Comparison of ENCODE assay signal across 9 mouse cellular contexts in the genomic region with DNA sequence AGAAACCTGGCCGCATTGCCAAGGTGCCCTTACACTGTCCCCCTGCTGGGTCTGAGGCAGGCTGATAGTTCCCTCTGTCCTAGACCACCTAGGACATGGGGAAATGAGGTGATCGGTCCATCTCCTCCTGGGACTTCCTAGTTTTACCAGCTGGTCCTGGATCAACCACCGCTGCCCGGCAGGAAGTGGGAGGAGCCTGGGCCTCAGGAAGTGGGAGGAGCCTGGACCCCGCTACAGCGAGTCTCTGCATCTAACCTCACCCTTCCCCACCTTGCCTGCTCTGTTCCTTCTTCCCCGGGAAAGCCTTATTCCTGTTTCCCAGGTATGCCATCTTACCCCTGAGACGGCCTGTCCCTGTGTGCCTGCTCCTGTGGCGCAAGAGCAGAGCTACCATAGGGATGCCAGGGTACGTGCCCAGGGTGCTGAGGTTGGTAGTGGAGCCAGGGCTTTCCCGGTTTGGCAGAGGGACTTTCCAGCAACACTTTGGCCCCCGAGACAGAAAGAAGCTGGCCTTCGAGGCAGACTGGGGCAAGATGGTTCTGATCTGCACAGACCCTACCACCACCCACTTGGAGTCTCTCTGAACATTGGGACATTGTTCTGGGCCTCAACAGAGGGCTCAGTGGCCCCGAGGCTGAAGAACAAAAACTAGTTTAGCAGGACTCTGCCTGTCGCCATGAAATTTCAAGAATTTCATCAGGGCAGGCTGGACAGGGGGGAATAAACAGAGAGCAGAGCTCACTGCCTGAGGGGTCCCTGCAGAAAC.
A peak's percentile ranks its signal among the peaks of the same experiment; 100 is the strongest.
DNase-seq lines count a peak whose midpoint lies in the region; ATAC-seq and TF ChIP-seq lines count a peak whose summit lies in the region.
"Had no signal": no experiment of that assay in that cellular context is flagged by ENCODE, and none has a peak within 500 bp of the region (broad histone marks: within the 10 kb centered on the region; RNA-seq: fewer than 3 reads in every experiment).

No protein-coding gene starts in this region.

- no peak overlapping the region for H3K4me2 ChIP-seq in forebrain, embryonic 16.5 days (ENCODE audit: low read length)
- H3K4me2 ChIP-seq in kidney, postnatal 0 days (ENCODE audit: low read length): peak overlapping the region; percentile 44

- no peak for ATAC-seq in forebrain, embryonic 16.5 days
- 0 out of 2 replicates have a peak, but pooled peaks have one; percentile 6 for ATAC-seq in kidney, postnatal 0 days (replicated peaks; ENCODE audit: low FRiP score, low read depth)
- peak; percentile 76 for ATAC-seq in megakaryocyte progenitor cell, adult 5-6 weeks (replicated peaks; ENCODE audit: poor library complexity)

- no peaks in the 10 kb centered on the region for H3K9me3 ChIP-seq in forebrain, embryonic 10.5 days
- no peaks in the 10 kb centered on the region for H3K9me3 ChIP-seq in forebrain, embryonic 16.5 days (ENCODE audit: control insufficient read depth, low read length)
- H3K9me3 ChIP-seq in kidney, postnatal 0 days (replicated peaks; ENCODE audit: low read length): no peaks in the 10 kb centered on the region
- H3K9me3 ChIP-seq: G1E had no signal

- H3K27ac ChIP-seq in forebrain, embryonic 10.5 days: peak overlapping the region; percentile 73
- H3K27ac ChIP-seq in forebrain, embryonic 16.5 days (ENCODE audit: low read length): no peak overlapping the region
- H3K27ac ChIP-seq in kidney, postnatal 0 days: peak overlapping the region; percentile 42; the same call in 1 of the 2 replicates

- H3K4me1 ChIP-seq in forebrain, embryonic 10.5 days: peaks cover 48% of the 10 kb centered on the region
- H3K4me1 ChIP-seq in forebrain, embryonic 16.5 days (replicated peaks; ENCODE audit: control insufficient read depth, insufficient read depth, low read length): peaks cover 9% of the 10 kb centered on the region
- H3K4me1 ChIP-seq in kidney, postnatal 0 days (replicated peaks; ENCODE audit: insufficient read depth, low read length): peaks cover 11% of the 10 kb centered on the region; the same call in 1 of the 2 replicates

- peaks cover 24% of the 10 kb centered on the region for H3K36me3 ChIP-seq in forebrain, embryonic 10.5 days (replicated peaks)
- no peaks in the 10 kb centered on the region for H3K36me3 ChIP-seq in forebrain, embryonic 16.5 days (ENCODE audit: control insufficient read depth, insufficient read depth)
- no peaks in the 10 kb centered on the region for H3K36me3 ChIP-seq in kidney, postnatal 0 days (ENCODE audit: insufficient read depth, low read length)
- H3K36me3 ChIP-seq: G1E had no signal

- no peak overlapping the region for H3K9ac ChIP-seq in forebrain, embryonic 16.5 days (replicated peaks; ENCODE audit: low read depth, low read length)
- peak overlapping the region; percentile 44; the same call in 1 of the 2 replicates for H3K9ac ChIP-seq in kidney, postnatal 0 days (ENCODE audit: low read depth, low read length)

- H3K27me3 ChIP-seq in forebrain, embryonic 10.5 days (ENCODE audit: poor library complexity, severe bottlenecking): no peaks in the 10 kb centered on the region
- no peaks in the 10 kb centered on the region for H3K27me3 ChIP-seq in forebrain, embryonic 16.5 days (replicated peaks; ENCODE audit: control insufficient read depth, insufficient read depth, low read length)
- no peaks in the 10 kb centered on the region for H3K27me3 ChIP-seq in kidney, postnatal 0 days (ENCODE audit: insufficient read depth, low read length)

- DNase-seq in forebrain, embryonic 10.5 days (ENCODE audit: extremely low spot score, low spot score): peak; percentile 45
- DNase-seq in ES-CJ7 (ENCODE audit: low read depth, low spot score): peak; percentile 79
- DNase-seq in kidney, postnatal 0 days (ENCODE audit: low spot score): peak; percentile 61
- DNase-seq in ovary, postnatal 36 days (ENCODE audit: low spot score): no peak
- no peak for DNase-seq in cerebellum, postnatal 36 days
- DNase-seq in layer of hippocampus, adult 9-11 months: no peak

- peak overlapping the region; percentile 41 for H3K4me3 ChIP-seq in forebrain, embryonic 10.5 days
- no peak overlapping the region for H3K4me3 ChIP-seq in forebrain, embryonic 16.5 days (replicated peaks; ENCODE audit: low read length)
- H3K4me3 ChIP-seq in kidney, postnatal 0 days (replicated peaks; ENCODE audit: low read depth, low read length): no peak overlapping the region; the same call in 1 of the 2 replicates

- 48% methylated on average over 15 of the region's 15 CpGs for WGBS in forebrain, embryonic 10.5 days
- 57% methylated on average over 15 of the region's 15 CpGs for WGBS in forebrain, embryonic 16.5 days
- 47% methylated on average over 15 of the region's 15 CpGs for WGBS in kidney, postnatal 0 days

- TF ChIP-seq CTCF in kidney, postnatal 0 days (IDR thresholded peaks at IDR 0.05; ENCODE audit: low read depth): no peak

Comparison
In these comparisons a context has a peak if more than half of its experiments do, and no peak if none do; other contexts are left out.
1. DNase-seq: peak in forebrain, embryonic 10.5 days (single experiment), ES-CJ7 (single experiment) and kidney, postnatal 0 days (single experiment); none in ovary, postnatal 36 days (single experiment), cerebellum, postnatal 36 days (0 of 2) and layer of hippocampus, adult 9-11 months (single experiment).